Mouse (Mus musculus) spleen, adult 2 months (tissue): ENCODE measurements around the gene Zfyve21.

ENCODE experiments used
- CTCF ChIP-seq: fragments of 200-500 bp; IDR thresholded peaks from 2 replicates; pipeline ENCODE4 v1.5.1; 2011; ENCODE audit warnings: mild to moderate bottlenecking, inconsistent platforms; ENCODE audit not compliant: insufficient read depth, insufficient read length, insufficient replicate concordance; ENCODE audit errors: extremely low read depth
- POLR2A ChIP-seq: fragments of 200-500 bp; IDR thresholded peaks from 2 replicates; pipeline ENCODE4 v1.6.1; 2011; ENCODE audit warnings: low read depth, low read length, inconsistent platforms

- TF ChIP-seq POLR2A (no peak), CTCF (no peak)
Measured at GRCm38 (mm10) chr12:111770651-111771050, 43.3 kb upstream of the Zfyve21 start.
